Mouse (Mus musculus): ENCODE measurements at regions not wholly inside any gene's neighbourhood (a gene's known extent, or its start where the extent isn't known, plus 50 kb on each side); places are given as distances from the start of the nearest gene placed in this dataset.

- DNase-seq (ENCODE audit: extremely low read depth, insufficient read length, low spot score), result no peak
Measured at GRCm38 (mm10) chr13:83099908-83100307, 403.9 kb upstream of the Mef2c start.

GRCm38 (mm10) chr13:83110610-83111009 lies 393.2 kb upstream of the Mef2c start:
- DNase-seq (ENCODE audit: extremely low read depth, insufficient read length, low spot score), result no peak

GRCm38 (mm10) chr13:83111503-83111902 lies 392.3 kb upstream of the Mef2c start:
- DNase-seq (ENCODE audit: extremely low read depth, insufficient read length, low spot score), result no peak

GRCm38 (mm10) chr13:83112323-83112722 lies 391.5 kb upstream of the Mef2c start:
- DNase-seq (ENCODE audit: extremely low read depth, insufficient read length, low spot score), result no peak

DNA sequence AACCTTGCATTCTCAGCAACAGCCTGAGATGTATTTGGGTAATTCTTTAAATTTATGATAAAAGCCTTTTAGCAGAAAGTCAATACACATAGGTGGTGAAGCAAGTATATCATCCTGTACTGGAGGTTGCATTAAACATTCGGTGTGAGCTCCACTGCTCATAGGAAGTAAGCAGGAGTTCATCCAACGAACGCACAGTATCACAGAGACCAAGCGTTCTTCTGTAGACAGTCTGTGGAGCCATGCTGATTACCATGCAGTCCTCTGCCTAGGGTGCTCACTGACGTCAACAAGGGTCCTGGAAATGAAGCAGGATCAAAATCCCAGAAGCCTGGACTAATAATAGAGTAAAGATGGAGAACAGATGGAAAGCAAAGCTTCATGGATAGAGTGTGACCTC lies 391.1 kb upstream of the Mef2c start:
- DNase-seq (ENCODE audit: extremely low read depth, insufficient read length, low spot score), result no peak

GRCm38 (mm10) chr13:83113808-83114207 lies 390.0 kb upstream of the Mef2c start:
- no peak for DNase-seq (ENCODE audit: extremely low read depth, insufficient read length, low spot score)

DNA sequence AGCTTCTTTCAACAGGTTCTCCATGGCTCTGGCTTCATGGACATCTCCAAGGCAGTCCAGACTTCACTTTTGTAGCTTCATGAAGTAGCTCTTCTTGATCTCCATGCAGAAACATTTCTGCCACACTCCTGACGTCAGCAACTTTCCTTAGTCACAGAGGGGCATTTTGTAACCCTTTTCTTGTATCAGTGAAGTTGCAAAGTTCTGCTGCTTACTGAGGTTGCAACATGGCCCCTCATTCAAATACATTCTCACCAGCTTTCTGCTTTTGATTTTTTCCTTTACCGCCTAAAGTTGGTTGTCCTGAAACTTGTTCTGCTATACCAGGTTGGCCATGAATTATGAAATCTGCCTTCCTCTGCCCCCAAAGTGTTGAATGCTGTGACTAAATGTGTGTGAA lies 389.4 kb upstream of the Mef2c start:
- no peak for DNase-seq (ENCODE audit: extremely low read depth, insufficient read length, low spot score)

DNA sequence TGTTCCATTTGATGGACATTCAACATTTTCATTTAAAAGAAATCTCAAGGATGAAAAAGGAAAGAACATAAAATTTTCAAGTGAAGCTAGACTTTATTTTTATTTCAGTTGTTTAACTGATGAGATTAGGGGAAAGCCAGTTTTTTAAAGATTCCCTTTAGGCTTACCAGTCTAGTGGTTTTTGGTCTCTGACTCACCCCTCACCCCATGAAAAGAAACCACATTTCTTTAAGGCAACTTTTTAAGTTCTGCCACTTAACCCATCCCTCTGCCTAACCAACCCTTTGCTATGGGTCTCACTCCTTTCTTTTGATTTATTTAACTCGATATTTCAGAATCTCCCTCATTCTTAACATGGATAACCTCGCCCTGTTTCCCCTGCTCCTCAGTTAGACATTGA lies 388.1 kb upstream of the Mef2c start:
- no peak for DNase-seq (ENCODE audit: extremely low read depth, insufficient read length, low spot score)

DNA sequence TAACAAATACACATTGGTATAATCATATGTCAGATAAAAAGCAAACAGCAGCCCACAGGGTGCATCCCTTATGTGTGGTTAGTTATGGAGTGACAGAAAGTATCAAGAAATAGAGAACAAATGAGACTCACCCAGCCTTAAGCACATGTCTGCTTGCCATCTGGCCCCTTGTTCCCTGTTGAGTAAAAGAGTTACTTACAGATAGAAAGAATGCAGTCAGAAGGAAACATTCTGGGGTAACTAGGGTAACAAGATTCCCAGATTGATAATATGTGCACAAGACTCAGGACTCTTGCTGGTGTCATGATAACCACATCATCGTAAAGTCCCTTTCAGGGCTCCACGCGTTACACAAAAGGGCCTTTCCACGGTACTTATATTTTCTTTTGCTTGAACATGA lies 383.5 kb upstream of the Mef2c start:
- no peak for DNase-seq (ENCODE audit: extremely low read depth, insufficient read length, low spot score)

- no peak for DNase-seq (ENCODE audit: extremely low read depth, insufficient read length, low spot score)
Measured at GRCm38 (mm10) chr13:83123596-83123995, 380.2 kb upstream of the Mef2c start.

DNA sequence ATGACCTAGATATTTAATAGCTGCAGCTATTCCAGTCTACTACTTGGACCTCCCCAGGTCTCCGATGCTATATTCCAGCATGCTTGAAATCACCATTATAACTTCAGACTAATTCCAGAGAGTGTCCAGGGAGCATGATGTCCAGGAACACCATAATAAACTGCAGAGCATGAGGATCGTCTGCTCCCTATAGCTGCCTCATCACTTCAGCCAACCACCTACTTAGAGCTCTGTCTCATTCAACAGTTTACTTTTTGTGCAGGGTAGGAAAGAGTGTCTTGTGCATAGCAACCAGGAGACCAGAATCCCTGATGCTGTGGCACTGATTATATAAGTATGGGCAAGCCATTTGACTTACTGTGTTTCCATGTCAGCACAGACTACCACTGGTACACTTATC lies 379.2 kb upstream of the Mef2c start:
- no peak for DNase-seq (ENCODE audit: extremely low read depth, insufficient read length, low spot score)

GRCm38 (mm10) chr13:83126438-83126837 lies 377.4 kb upstream of the Mef2c start:
- no peak for DNase-seq (ENCODE audit: extremely low read depth, insufficient read length, low spot score)

DNA sequence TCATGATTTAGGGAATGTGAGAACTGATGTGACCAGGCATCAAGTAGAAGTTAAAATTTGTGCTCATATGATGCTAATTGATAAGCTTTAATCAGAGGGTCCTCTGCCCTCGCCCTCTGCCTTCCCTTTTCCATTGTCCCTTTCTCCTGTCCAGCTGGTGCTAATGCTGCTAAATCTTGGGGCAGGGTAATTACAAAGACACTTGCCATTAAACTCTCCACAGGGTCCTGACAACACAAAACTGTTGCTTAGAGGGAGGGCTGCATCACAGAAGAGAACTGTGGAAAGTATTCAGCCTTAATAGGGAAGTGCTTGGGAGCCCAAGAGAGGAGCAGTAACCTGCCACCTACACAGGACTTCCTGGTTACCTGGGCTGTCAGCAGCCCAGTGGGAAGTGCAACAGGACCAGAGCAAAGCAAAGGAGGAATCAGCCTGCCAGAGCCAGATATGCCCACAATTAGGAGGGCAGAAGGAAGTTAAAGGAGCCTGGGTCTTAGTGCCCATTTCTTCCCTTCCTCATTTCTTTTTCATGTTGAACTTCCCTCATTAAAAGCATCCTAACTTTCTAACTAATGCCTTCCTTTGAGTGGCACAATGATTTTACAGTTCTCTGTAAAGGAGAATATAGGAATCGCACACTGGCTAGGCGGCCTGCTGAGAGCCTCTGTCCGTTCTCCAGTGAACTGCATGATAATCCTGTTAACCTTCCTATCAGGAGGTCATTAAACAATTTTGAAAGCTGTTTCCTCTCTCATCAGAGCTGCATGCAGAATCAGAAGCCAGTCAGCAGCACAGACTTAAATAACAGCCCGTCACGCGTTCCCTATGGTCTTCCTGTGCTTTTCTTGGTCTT lies 372.5 kb upstream of the Mef2c start:
- no peak for DNase-seq (ENCODE audit: extremely low read depth, insufficient read length, low spot score)

- DNase-seq (ENCODE audit: extremely low read depth, insufficient read length, low spot score), result no peak
Measured at GRCm38 (mm10) chr13:83131982-83132354, 371.9 kb upstream of the Mef2c start.

GRCm38 (mm10) chr13:83132671-83133638 lies 370.9 kb upstream of the Mef2c start:
- no peak for DNase-seq (ENCODE audit: extremely low read depth, insufficient read length, low spot score)

- no peak for DNase-seq (ENCODE audit: extremely low read depth, insufficient read length, low spot score)
Measured at GRCm38 (mm10) chr13:83143316-83143715, 360.5 kb upstream of the Mef2c start.

- DNase-seq (ENCODE audit: extremely low read depth, insufficient read length, low spot score), result no peak
Measured at GRCm38 (mm10) chr13:83154626-83155124, 349.2 kb upstream of the Mef2c start.

- DNase-seq (ENCODE audit: extremely low read depth, insufficient read length, low spot score), result no peak
Measured at GRCm38 (mm10) chr13:83159969-83160368, 343.9 kb upstream of the Mef2c start.

- DNase-seq (ENCODE audit: extremely low read depth, insufficient read length, low spot score), result no peak
Measured at GRCm38 (mm10) chr13:83162761-83163160, 341.1 kb upstream of the Mef2c start.

GRCm38 (mm10) chr13:83175086-83175485 lies 328.7 kb upstream of the Mef2c start:
- DNase-seq (ENCODE audit: extremely low read depth, insufficient read length, low spot score), result no peak

DNA sequence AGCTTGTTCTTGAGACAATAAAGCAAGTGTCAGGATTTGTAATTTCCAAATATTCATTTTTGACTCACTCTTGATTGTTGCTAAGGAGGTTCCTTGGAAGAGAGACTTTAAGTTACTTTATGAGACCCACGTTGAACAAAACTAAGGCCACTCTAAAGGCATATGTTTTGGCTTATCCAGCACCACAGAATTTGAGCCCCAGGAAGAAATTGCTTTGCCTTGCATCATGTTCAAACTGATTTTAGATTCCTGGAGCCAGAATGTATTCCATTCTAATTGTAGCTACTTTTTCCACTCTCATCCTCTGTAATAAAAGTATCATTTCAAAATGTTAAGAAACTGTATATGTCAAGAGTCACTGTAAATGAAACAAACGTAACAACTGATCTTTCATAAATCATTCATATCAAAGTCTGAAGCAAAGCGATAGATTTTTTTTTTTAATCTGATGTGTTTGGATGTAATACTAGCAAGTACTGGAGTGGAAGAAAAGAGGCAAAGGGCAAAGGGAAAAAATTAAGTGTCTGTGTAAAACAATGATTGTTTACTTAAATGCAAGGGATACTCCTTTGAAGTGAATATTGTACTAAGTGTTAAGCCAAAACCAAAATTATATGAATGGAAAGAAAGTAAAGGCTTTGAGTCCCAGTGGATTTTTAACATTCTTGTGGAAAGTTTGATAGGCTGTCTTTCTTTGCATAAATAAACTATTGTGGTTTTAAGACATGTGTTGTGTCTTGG lies 301.7 kb upstream of the Mef2c start:
- no peak for DNase-seq (ENCODE audit: extremely low read depth, insufficient read length, low spot score)
